Mouse (Mus musculus): ENCODE data around the gene Ttc9b.
A peak's percentile ranks its signal among the peaks of the same experiment; 100 is the strongest.
"Not testable (repeated sequence)": the region's sequence is repeated elsewhere in the genome, so short reads cannot be mapped to it uniquely, and the experiment has no call there.

Ttc9b gene

GRCm38 (mm10) chr7:27653681-27654437 lies at the start of gene Ttc9b:
Gene Ttc9b, plus strand, starts transcription at chr7:27653915.
- DNase-seq (ENCODE audit: low spot score): peak; percentile 15

GRCm38 (mm10) chr7:27604661-27605348 lies 48.9 kb upstream of the Ttc9b start:
- no peak for DNase-seq (ENCODE audit: low spot score)

- DNase-seq (ENCODE audit: low spot score): no peak
Observed at GRCm38 (mm10) chr7:27605499-27606285, 48.0 kb upstream of the Ttc9b start.

- DNase-seq (ENCODE audit: low spot score): no peak
Observed at GRCm38 (mm10) chr7:27606481-27607254, 47.0 kb upstream of the Ttc9b start.

- DNase-seq (ENCODE audit: low spot score): no peak
Observed at GRCm38 (mm10) chr7:27607580-27607979, 46.1 kb upstream of the Ttc9b start.

GRCm38 (mm10) chr7:27608130-27608529 lies 45.6 kb upstream of the Ttc9b start:
- no peak for DNase-seq (ENCODE audit: low spot score)

- DNase-seq (ENCODE audit: low spot score): no peak
Observed at GRCm38 (mm10) chr7:27609285-27609684, 44.4 kb upstream of the Ttc9b start.

- DNase-seq (ENCODE audit: low spot score): no peak
Observed at GRCm38 (mm10) chr7:27609688-27610087, 44.0 kb upstream of the Ttc9b start.

GRCm38 (mm10) chr7:27610370-27610769 lies 43.3 kb upstream of the Ttc9b start:
- no peak for DNase-seq (ENCODE audit: low spot score)

GRCm38 (mm10) chr7:27610871-27611270 lies 42.8 kb upstream of the Ttc9b start:
- no peak for DNase-seq (ENCODE audit: low spot score)

GRCm38 (mm10) chr7:27612940-27613339 lies 40.8 kb upstream of the Ttc9b start:
- no peak for DNase-seq (ENCODE audit: low spot score)

GRCm38 (mm10) chr7:27613751-27614499 lies 39.8 kb upstream of the Ttc9b start:
- DNase-seq (ENCODE audit: low spot score): no peak

GRCm38 (mm10) chr7:27621028-27621427 lies 32.7 kb upstream of the Ttc9b start:
- no peak for DNase-seq (ENCODE audit: low spot score)

GRCm38 (mm10) chr7:27622234-27622633 lies 31.5 kb upstream of the Ttc9b start:
- DNase-seq (ENCODE audit: low spot score): no peak

- no peak for DNase-seq (ENCODE audit: low spot score)
Observed at GRCm38 (mm10) chr7:27624967-27625366, 28.7 kb upstream of the Ttc9b start.

GRCm38 (mm10) chr7:27627707-27628106 lies 26.0 kb upstream of the Ttc9b start:
- no peak for DNase-seq (ENCODE audit: low spot score)

GRCm38 (mm10) chr7:27628190-27628589 lies 25.5 kb upstream of the Ttc9b start:
- DNase-seq (ENCODE audit: low spot score): no peak

GRCm38 (mm10) chr7:27628816-27629215 lies 24.9 kb upstream of the Ttc9b start:
- not testable (repeated sequence) for DNase-seq (ENCODE audit: low spot score)

GRCm38 (mm10) chr7:27631439-27631838 lies 22.3 kb upstream of the Ttc9b start:
- no peak for DNase-seq (ENCODE audit: low spot score)

- no peak for DNase-seq (ENCODE audit: low spot score)
Observed at GRCm38 (mm10) chr7:27633166-27633565, 20.5 kb upstream of the Ttc9b start.

GRCm38 (mm10) chr7:27634691-27635090 lies 19.0 kb upstream of the Ttc9b start:
- no peak for DNase-seq (ENCODE audit: low spot score)

Measured in layer of hippocampus, adult 9-10 months (tissue).